Mouse (Mus musculus) heart, postnatal 0 days (tissue): ENCODE data around the gene Enpp3. TPM values are rescaled to one million over a fixed set of nuclear protein-coding genes. Genes with fewer than 3 reads are reported as not detected.
A peak's percentile ranks its signal among the peaks of the same experiment; 100 is the strongest.
"Not testable (repeated sequence)": the region's sequence is repeated elsewhere in the genome, so short reads cannot be mapped to it uniquely, and the experiment has no call there.

Source experiments
- ATAC-seq: fragments of 200-750 bp; cut with Nextera tagmentation; 2 replicates; pipeline ENCODE4 v1.8.0; 2017; ENCODE audit warnings: low read depth, moderate number of reproducible peaks, moderate library complexity; ENCODE audit not compliant: insufficient read depth
- DNase-seq: peaks from one replicate; pipeline ENCODE4 v3.0.0-alpha.2; 2016; ENCODE audit warnings: low spot score
- H3K27ac ChIP-seq: fragments of 300-500 bp; sonication (generic); 2 replicates; pipeline ENCODE4 v1.5.1; 2014; ENCODE audit warnings: low read depth, mild to moderate bottlenecking
- H3K27me3 ChIP-seq: fragments of 300-500 bp; sonication (generic); 2 replicates; pipeline ENCODE4 v1.6.1; 2014; ENCODE audit warnings: low read length, mixed read lengths; ENCODE audit not compliant: control insufficient read depth, insufficient read depth
- H3K36me3 ChIP-seq: fragments of 300-500 bp; sonication (generic); replicated peaks from 2 replicates; pipeline ENCODE4 v1.6.1; 2014; ENCODE audit warnings: low read length, mixed read lengths; ENCODE audit not compliant: control insufficient read depth, insufficient read depth
- H3K4me1 ChIP-seq: fragments of 300-500 bp; sonication (generic); 2 replicates; pipeline ENCODE4 v1.6.1; 2014; ENCODE audit warnings: antibody characterized with exemption; ENCODE audit not compliant: control insufficient read depth, insufficient read depth
- H3K4me2 ChIP-seq: fragments of 300-500 bp; sonication (generic); 2 replicates; pipeline ENCODE4 v1.6.1; 2014; ENCODE audit warnings: low read depth, mild to moderate bottlenecking, low read length, moderate library complexity
- H3K4me3 ChIP-seq: fragments of 300-500 bp; sonication (generic); 2 replicates; pipeline ENCODE4 v1.5.1; 2014; ENCODE audit warnings: low read depth, low read length
- H3K9ac ChIP-seq: fragments of 300-500 bp; sonication (generic); replicated peaks from 2 replicates; pipeline ENCODE4 v1.6.1; 2014; ENCODE audit warnings: low read depth, low read length, mixed read lengths
- H3K9me3 ChIP-seq: fragments of 300-500 bp; sonication (generic); replicated peaks from 2 replicates; pipeline ENCODE4 v1.6.1; 2016; ENCODE audit warnings: low read length; ENCODE audit not compliant: control insufficient read depth
- CTCF ChIP-seq: IDR thresholded peaks from 2 replicates; pipeline ENCODE4 v1.5.1; 2016; ENCODE audit warnings: antibody characterized with exemption, control low read depth, low read depth
- EP300 ChIP-seq: IDR thresholded peaks from 2 replicates; pipeline ENCODE4 v1.6.1; 2016; ENCODE audit warnings: antibody characterized with exemption, low read depth
- WGBS: fragments of 180-500 bp; shearing (Covaris S2); extraction: QIAGEN DNeasy Blood & Tissue Kit; methylation state at CpG from one replicate; pipeline ENCODE4 v1.1.7; 2014; 5-methylcytosine and 5-hydroxymethylcytosine counted together
- polyA plus RNA-seq: library from polyadenylated mRNA; unstranded; fragments of >200 nt; fragmentation: Nextera tagmentation; extraction: Ambion mirVana; gene quantifications from 2 replicates; pipeline ENCODE4 v1.2.1, GENCODE M21; 2015
- total RNA-seq: library from RNA; depleted of rRNA; stranded (reverse); fragments of >200 nt; gene quantifications from 2 replicates; pipeline ENCODE4 v1.2.3, GENCODE M21; 2014; ENCODE audit warnings: low replicate concordance

The Enpp3 gene
- total and polyA plus RNA-seq, 2 experiments from 2014 or later = 2.3 to 4.7 TPM

DNA sequence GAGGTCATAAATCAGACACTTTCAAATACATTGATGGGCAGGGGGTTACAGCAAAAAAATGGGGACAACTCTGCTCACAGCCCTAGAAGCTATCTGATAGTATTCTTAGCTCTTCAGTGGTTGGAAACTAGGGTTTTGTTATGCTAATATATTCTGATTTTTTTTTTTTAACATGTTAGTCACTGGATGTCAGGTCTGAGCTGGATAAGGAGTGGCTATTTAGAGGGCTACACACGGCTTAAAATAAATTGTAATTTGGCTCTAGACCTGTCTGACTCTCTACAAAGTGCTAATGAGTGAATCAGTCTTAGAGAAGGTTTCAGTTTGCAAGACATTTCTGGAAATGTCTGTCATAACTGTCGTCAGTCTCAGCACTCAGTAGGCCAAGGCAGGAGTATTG is 37.5 kb downstream of the Enpp3 start:
- WGBS = 54% methylated on average over 2 of the region's 2 CpGs
- Histone ChIP-seq H3K27ac (no peak overlapping the region), H3K4me1 (no peaks in the 10 kb centered on the region), H3K27me3 (no peaks in the 10 kb centered on the region), H3K4me3 (no peak overlapping the region), H3K9me3 (no peaks in the 10 kb centered on the region), H3K4me2 (no peak overlapping the region), H3K36me3 (no peaks in the 10 kb centered on the region), H3K9ac (no peak overlapping the region)
- DNase-seq = no peak
- no peak for ATAC-seq
- TF ChIP-seq EP300 (no peak), CTCF (no peak)

- H3K4me2 ChIP-seq, DNase-seq, ATAC-seq, H3K36me3 ChIP-seq, H3K4me1 ChIP-seq, H3K9me3 ChIP-seq, H3K27me3 ChIP-seq, H3K9ac ChIP-seq, H3K4me3 ChIP-seq, H3K27ac ChIP-seq: not testable (repeated sequence)
- 71% methylated on average over 2 of the region's 2 CpGs for WGBS
These were observed 39.8 kb downstream of the Enpp3 start for GRCm38 (mm10) chr10:24802742-24803244.

DNA sequence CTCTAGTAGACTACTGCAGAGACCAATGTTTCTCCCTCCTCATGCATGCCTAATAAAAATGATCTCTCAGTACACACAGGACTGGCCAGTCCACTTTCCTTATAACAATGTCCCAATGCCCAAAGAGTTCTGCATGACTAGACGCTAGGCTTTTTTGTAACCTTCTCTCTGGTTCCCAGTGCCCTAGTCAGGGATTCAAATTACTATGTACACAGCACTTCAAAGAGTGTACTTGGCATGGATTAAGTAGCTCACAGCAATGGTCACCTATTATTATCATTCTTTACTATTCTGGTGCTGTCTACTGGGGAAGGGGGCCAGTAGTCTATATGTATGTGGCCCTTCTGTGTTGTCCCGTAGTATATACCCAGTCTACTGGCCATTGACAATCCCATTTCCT is 40.8 kb downstream of the Enpp3 start:
- TF ChIP-seq EP300 = no peak
- no peak for TF ChIP-seq CTCF
- no peaks in the 10 kb centered on the region for H3K9me3 ChIP-seq
- no peak for ATAC-seq
- no peaks in the 10 kb centered on the region for H3K4me1 ChIP-seq
- no peak overlapping the region for H3K27ac ChIP-seq
- WGBS = 81% methylated on average over 2 of the region's 2 CpGs
- no peaks in the 10 kb centered on the region for H3K36me3 ChIP-seq
- H3K9ac ChIP-seq = no peak overlapping the region
- no peak overlapping the region for H3K4me3 ChIP-seq
- H3K4me2 ChIP-seq = no peak overlapping the region
- DNase-seq = no peak
- no peaks in the 10 kb centered on the region for H3K27me3 ChIP-seq

- Histone ChIP-seq H3K4me2 (no peak overlapping the region), H3K36me3 (no peaks in the 10 kb centered on the region), H3K27me3 (no peaks in the 10 kb centered on the region), H3K4me3 (no peak overlapping the region), H3K9me3 (no peaks in the 10 kb centered on the region), H3K4me1 (no peaks in the 10 kb centered on the region), H3K27ac (no peak overlapping the region), H3K9ac (no peak overlapping the region)
- peak; percentile 12 for DNase-seq
- WGBS = 48% methylated on average over 5 of the region's 5 CpGs
- TF ChIP-seq CTCF (peak; percentile 81), EP300 (no peak)
- no peak for ATAC-seq
These were observed 45.4 kb downstream of the Enpp3 start for GRCm38 (mm10) chr10:24797246-24797645.

DNA sequence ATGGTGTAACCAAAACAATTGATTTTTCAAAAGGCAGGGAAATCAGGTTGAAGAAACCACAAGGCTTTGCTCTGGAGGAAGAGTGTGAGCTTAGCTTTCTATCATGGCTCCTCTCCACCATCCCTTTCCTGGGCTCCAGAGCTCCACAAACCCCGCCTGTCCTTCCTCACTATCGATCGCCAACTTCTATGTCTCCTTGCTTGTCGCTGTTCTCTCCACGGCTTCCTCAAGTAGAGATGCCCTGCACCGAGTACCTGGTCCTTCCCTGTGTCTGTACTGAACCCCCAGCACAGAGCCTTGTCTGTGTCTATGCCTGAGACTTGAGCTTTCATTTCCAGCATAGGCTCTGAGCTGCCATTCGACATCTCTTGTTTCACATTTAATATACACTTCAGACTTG is 49.9 kb downstream of the Enpp3 start:
- Histone ChIP-seq H3K27me3 (no peaks in the 10 kb centered on the region), H3K4me3 (no peak overlapping the region), H3K9ac (no peak overlapping the region), H3K36me3 (no peaks in the 10 kb centered on the region), H3K4me1 (no peaks in the 10 kb centered on the region), H3K9me3 (no peaks in the 10 kb centered on the region), H3K27ac (no peak overlapping the region), H3K4me2 (no peak overlapping the region)
- TF ChIP-seq CTCF (no peak), EP300 (no peak)
- ATAC-seq (no peak), DNase-seq (no peak)
- 79% methylated on average over 7 of the region's 7 CpGs for WGBS

GRCm38 (mm10) chr10:24789747-24790545 is 52.7 kb downstream of the Enpp3 start:
- peak; percentile 20; the same call in 1 of the 2 replicates for ATAC-seq
- WGBS = 68% methylated on average over 11 of the region's 11 CpGs

More at GRCm38 (mm10) chr10:24789747-24790545, 52.7 kb downstream of the Enpp3 start:
- no peak overlapping the region for H3K9ac ChIP-seq
- H3K4me2 ChIP-seq = no peak overlapping the region
- TF ChIP-seq CTCF (peak; percentile 68), EP300 (no peak)
- no peaks in the 10 kb centered on the region for H3K27me3 ChIP-seq
- no peaks in the 10 kb centered on the region for H3K9me3 ChIP-seq
- no peaks in the 10 kb centered on the region for H3K4me1 ChIP-seq
- no peak overlapping the region for H3K27ac ChIP-seq
- no peaks in the 10 kb centered on the region for H3K36me3 ChIP-seq
- no peak overlapping the region for H3K4me3 ChIP-seq
- peak; percentile 20 for DNase-seq
